Mouse (Mus musculus) common myeloid progenitor, adult 5-6 weeks (primary cell): Measurements from ENCODE around the gene Tlcd1. TPM values are rescaled to one million over a fixed set of nuclear protein-coding genes. Genes with fewer than 3 reads are reported as not detected.
"Not testable (repeated sequence)": the region's sequence is repeated elsewhere in the genome, so short reads cannot be mapped to it uniquely, and the experiment has no call there.

Experiments used
- ATAC-seq: replicated peaks from 2 replicates; pipeline ENCODE4 v1.8.0; 2016; ENCODE audit warnings: low read depth, mild to moderate bottlenecking, moderate TSS enrichment, inconsistent platforms; ENCODE audit not compliant: poor library complexity, severe bottlenecking
- total RNA-seq: library from RNA; stranded (forward); fragments of 200-1000, 187-1606 nt; gene quantifications from 2 replicates; pipeline ENCODE4 v1.2.3, GENCODE M21; 2017

Tlcd1 gene
- 7.9 and 8.1 TPM in 2 replicates for total RNA-seq

- peak; percentile 46 for ATAC-seq
These were observed at the start of gene Tlcd1, which contains the start of gene Nek8 for GRCm38 (mm10) chr11:78176402-78176862. Gene Tlcd1 (plus strand): TSS chr11:78176711. Gene Nek8 (minus strand): TSS chr11:78176675.

DNA sequence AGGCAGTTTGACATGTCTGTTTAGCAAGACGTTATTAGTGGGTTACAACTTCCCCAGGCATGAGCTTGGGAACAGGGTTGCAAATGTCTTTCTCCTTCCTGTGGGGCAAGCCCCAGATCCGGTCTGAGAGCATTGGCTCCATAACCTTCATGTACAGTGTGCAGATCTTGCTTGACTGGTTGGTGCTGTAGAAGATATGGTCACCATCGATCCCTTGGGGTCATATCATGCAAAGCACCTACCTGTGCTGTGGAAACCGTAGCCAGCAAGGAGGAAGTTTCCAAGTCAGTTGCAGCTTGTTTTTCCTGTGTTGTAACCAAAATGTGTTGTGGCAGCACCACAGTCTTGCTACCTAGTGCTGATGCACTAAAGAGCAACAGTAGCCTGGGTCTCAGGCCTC, 49.8 kb upstream of the Tlcd1 start:
- peak; percentile 45; the same call in 1 of the 2 replicates for ATAC-seq

DNA sequence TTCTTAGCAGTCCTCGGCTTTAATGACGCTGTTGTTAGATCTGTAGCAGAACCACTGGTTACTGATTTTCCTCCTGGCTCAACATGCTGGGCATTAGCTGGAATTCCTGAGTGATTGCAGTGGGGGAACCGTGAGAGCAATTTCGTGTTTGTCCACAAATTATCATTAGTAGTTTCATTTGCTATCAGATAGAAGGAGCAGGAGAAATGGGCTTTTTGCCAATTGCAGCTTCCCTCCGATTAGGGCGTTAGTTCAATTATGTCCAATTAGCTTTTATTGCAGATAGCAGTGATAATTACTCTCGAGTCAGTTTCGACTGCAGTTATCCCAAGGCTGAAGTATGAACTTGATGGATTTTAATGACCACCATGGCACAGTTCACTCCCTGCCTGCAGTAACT, 47.1 kb upstream of the Tlcd1 start:
- no peak for ATAC-seq

DNA sequence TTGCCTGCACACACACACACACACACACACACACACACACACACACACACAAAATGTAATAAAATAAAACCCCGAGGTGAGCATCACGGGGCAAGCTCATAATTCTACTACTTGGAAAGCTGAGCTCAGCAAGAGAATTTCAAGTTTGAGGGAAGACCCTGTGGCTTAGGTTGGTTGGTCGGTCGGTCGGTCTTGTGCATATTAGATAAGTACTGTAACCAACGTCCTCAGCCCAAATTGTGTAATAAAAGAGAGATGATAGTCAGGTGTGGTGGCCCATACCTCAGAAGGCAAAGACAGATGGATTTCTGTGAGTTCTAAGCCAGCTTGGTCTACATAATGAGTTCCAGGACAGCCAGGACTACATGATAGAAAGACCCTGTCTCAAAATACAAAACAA, 42.6 kb upstream of the Tlcd1 start:
- no peak for ATAC-seq

GRCm38 (mm10) chr11:78134344-78134743, 42.2 kb upstream of the Tlcd1 start:
- no peak for ATAC-seq

DNA sequence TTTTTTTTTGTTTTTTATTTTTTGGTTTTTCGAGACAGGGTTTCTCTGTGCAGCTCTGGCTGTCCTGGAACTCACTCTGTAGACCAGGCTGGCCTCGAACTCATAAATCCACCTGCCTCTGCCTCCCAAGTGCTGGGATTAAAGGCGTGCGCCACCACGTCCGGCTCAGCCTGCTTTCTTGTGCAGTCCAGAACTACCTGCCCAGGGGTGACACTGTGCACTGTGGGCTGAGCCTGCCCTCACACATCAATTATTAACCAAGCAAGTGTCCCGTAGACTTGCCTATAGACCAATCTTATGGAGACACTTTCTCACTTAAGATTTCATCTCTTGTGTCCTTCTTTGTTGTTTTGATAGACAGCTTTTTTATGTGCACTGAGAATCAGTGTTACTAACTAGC, 41.2 kb upstream of the Tlcd1 start:
- ATAC-seq, result not testable (repeated sequence)

DNA sequence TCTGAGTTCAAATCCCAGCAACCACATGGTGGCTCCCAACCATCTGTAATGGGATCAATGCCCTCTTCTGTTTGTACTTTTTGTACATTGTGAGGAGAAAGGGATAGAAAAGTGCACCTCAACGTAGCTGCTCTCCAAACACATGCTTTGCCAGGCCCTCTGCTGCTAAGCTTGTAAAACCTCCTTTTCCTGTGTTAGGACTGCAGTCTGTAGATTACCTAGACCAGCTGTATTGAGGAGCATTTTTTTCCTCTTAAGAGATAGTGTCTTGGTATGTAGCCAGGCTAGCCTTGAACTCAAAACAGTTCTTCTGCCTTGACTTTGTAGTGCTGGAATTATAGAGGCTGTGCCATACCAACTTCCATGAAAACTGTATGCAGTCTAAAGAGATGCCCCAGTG, 40.4 kb upstream of the Tlcd1 start:
- peak; percentile 47; the same call in 1 of the 2 replicates for ATAC-seq

GRCm38 (mm10) chr11:78137584-78137983, 38.9 kb upstream of the Tlcd1 start:
- no peak for ATAC-seq

DNA sequence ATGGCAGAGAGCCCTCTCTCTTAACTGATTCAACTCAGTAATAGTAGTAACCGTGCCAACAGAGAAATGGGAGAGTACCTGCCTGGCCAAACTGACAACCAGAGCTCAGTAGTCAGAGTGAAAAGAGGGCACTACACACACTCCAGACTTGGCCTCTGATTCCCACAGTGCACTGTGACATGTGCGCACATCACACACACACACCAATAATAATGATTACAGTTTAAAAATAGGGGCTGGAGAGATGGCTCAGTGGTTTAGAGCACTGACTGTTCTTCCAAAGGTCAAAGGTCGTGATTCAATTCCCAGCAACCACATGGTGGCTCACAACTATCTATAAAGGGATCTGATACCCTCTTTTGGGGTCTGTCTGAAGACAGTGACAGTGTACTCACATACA, 38.5 kb upstream of the Tlcd1 start:
- ATAC-seq, result no peak

GRCm38 (mm10) chr11:78140665-78141064, 35.8 kb upstream of the Tlcd1 start:
- no peak for ATAC-seq

GRCm38 (mm10) chr11:78143520-78143919, 33.0 kb upstream of the Tlcd1 start:
- no peak for ATAC-seq

DNA sequence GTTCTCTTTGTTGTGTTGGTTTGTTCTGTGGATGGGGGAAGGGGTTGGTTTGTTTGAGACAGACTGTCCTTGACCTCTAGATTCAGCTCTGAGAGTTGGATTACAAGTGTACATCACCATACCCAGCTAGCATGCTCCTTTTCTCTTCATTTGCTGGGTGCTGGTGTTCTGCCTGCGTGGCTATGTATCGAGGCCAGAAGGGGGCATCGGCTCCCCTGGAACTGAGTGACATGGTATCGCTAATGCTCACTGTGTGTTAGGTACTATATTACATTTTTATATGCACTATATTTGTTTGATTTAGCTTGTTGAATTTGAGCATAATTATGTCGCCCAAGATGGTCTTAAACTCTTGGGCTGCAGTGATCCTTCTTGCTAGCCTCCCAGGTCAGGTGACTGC, 30.3 kb upstream of the Tlcd1 start:
- no peak for ATAC-seq

DNA sequence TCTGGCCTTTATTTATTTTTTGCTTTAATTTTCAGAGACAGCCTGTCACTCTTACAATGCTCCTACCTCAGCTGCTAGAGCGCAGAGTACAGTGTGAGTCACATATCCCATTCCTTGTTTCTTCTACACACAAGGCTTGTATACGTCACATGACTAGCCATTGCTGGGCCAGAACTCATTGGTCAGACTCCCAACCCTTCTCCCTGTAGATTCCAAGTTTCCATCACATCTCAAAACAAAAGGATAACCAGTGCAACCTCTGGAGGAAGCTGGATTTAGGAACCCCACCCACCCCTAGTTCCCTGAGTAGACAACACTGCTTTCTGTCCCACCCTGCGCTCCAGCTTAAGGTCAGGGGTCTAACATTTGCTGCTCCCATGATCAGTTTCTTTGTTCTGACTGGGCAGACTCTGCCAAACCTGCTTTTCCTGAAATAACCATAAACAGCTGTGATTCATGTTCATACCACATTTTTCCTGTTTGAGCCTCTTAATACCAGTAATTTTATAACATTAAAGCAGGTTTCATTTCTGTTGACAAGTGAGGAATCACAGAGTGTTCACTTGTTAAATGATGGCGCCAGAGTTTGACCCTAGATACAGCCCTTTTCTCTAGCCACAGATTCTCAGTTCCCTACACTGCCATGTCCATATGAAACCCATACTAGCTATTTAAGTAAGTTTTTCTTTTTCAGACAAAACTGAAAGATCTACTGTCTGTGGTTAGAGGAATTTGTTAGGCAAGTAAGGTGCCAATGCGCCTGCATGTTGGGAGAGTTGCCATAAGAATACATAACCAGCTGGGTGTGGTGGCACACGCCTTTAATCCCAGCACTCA, 29.6 kb upstream of the Tlcd1 start:
- no peak for ATAC-seq

- ATAC-seq, result peak; percentile 60
These were observed 25.4 kb upstream of the Tlcd1 start for GRCm38 (mm10) chr11:78151161-78151560.

DNA sequence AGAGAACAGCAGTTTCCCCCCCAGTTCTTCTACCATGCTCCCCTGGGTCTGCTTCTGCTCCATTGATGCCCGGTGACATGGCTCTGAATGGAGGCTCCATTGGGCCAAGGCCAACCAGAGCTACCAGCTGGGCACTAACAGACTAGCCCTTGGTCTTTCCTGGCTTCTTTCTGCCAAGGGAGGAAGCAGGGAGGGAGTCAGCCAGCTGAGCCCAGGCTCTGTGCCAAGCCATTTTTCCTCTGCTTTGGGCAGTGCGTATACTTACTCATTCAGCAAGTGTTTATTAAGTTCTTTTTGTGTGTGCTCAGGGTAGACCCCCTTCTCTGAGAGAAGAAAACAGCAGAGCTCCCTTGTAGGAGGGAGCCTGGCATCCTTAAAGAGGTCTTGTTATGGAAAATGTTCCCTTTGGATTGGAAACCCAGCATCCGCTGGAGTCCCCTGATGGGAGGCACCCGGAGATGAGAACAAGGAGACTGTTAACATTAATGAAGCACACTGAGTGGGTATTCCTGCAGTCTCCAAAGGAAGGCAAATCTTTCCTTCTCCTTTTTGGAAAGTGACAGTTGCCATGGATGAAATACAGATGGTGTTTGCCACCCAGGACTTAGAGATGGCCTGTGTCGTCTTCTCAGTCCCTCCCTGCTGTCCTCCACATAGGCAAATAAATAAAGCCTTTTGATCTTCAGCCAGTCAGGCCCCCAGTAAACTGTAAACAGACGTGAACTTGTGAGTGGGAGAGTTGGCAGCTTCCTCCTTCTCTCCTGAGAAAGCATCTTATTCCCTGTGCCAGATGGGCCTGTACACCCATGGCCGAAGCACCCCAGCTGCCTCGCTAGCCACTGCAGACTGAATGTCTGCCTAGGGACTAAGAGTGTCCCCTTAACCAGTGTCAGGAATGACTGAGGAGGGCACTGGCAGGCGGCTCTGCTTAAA, 23.9 kb upstream of the Tlcd1 start:
- ATAC-seq, result no peak

- ATAC-seq, result no peak
These were observed 22.7 kb upstream of the Tlcd1 start for GRCm38 (mm10) chr11:78153778-78154177.

- ATAC-seq, result no peak
These were observed 20.8 kb upstream of the Tlcd1 start for GRCm38 (mm10) chr11:78155674-78156073.

DNA sequence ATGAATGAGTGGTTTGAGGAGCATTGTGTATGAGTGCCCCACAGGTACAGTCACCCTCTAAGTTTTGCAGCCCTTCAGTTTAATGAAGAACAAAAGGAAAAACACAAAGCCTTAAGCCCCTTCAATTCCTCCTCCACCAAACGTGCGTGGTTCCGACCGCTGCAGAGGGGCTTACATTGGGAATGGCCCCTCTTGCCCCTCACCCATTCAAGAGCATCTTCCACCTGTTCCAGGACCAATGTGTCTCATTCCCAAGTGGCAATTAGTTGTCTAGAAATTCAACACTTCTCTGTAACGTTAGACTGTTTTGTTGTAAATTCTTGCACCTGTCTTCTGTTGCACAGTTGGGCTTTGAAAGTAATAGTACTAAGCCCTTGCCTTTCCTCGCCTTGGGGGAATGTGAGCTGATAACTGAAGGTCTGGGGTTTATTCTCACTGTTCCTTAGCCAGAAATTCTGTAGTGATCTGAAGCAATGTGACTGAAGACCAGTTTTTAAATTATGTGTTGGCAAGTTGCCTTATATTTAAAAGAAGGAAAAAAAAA, 20.3 kb upstream of the Tlcd1 start:
- no peak for ATAC-seq

GRCm38 (mm10) chr11:78159096-78159495, 17.4 kb upstream of the Tlcd1 start:
- ATAC-seq, result peak; percentile 93

DNA sequence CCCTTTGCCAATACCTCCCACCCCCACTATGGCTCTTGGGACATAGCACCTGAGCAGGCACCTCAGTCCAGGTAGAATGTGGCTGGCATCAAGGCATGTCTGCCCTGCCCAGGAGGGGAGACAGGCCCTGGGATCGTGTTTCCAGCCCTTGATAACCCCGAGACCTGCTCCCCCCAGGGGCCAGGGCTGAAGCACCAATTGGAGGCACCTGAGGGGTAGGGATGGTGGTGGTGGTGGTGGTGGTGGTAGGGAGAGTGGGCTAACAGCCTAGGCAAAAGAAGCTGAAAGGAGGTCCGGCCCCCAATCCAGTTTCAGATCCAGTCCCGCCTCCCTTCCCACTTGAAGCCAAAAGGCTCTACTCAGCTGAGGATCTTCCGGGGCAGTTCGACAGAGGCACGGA, 17.0 kb upstream of the Tlcd1 start:
- no peak for ATAC-seq

GRCm38 (mm10) chr11:78160171-78160570, 16.3 kb upstream of the Tlcd1 start:
- no peak for ATAC-seq
